Mouse (Mus musculus) olfactory bulb, adult 2 months (tissue): ENCODE measurements around the gene Sun1. TPM values are rescaled to one million over a fixed set of nuclear protein-coding genes. Genes with fewer than 3 reads are reported as not detected.

Experiments used
- H3K27ac ChIP-seq: fragments of 200-500 bp; 2 replicates; pipeline ENCODE4 v1.5.1; 2012; ENCODE audit warnings: low read depth, low read length; ENCODE audit not compliant: insufficient read depth
- H3K4me1 ChIP-seq: fragments of 200-500 bp; 2 replicates; pipeline ENCODE4 v1.6.1; 2012; ENCODE audit warnings: low read length; ENCODE audit not compliant: control insufficient read depth, insufficient read depth
- H3K4me3 ChIP-seq: fragments of 200-500 bp; 2 replicates; pipeline ENCODE4 v1.5.1; 2012; ENCODE audit warnings: mild to moderate bottlenecking, low read depth, low read length, moderate library complexity; ENCODE audit not compliant: insufficient read depth
- CTCF ChIP-seq: fragments of 200-500 bp; IDR thresholded peaks from 2 replicates; pipeline ENCODE4 v1.5.1; 2012; ENCODE audit warnings: low read depth, mild to moderate bottlenecking, low read length, moderate library complexity; ENCODE audit not compliant: insufficient read depth
- POLR2A ChIP-seq: fragments of 200-500 bp; IDR thresholded peaks from 2 replicates; pipeline ENCODE4 v1.6.1; 2012; ENCODE audit warnings: mild to moderate bottlenecking, low read depth, low read length, moderate library complexity; ENCODE audit not compliant: insufficient read depth
- WGBS: fragments of 180-500 bp; shearing (Covaris S2); methylation state at CpG from one replicate; pipeline ENCODE4 v1.1.7; 2018; 5-methylcytosine and 5-hydroxymethylcytosine counted together
- polyA plus RNA-seq: library from polyadenylated mRNA; stranded (reverse); fragments of >200 nt; gene quantifications from 2 replicates; pipeline ENCODE4 v1.2.4, GENCODE M21; 2012; ENCODE audit warnings: low replicate concordance; ENCODE audit not compliant: missing spikeins, insufficient read depth, insufficient read length

Gene Sun1
- polyA plus RNA-seq, 1 experiment, result not detected

DNA sequence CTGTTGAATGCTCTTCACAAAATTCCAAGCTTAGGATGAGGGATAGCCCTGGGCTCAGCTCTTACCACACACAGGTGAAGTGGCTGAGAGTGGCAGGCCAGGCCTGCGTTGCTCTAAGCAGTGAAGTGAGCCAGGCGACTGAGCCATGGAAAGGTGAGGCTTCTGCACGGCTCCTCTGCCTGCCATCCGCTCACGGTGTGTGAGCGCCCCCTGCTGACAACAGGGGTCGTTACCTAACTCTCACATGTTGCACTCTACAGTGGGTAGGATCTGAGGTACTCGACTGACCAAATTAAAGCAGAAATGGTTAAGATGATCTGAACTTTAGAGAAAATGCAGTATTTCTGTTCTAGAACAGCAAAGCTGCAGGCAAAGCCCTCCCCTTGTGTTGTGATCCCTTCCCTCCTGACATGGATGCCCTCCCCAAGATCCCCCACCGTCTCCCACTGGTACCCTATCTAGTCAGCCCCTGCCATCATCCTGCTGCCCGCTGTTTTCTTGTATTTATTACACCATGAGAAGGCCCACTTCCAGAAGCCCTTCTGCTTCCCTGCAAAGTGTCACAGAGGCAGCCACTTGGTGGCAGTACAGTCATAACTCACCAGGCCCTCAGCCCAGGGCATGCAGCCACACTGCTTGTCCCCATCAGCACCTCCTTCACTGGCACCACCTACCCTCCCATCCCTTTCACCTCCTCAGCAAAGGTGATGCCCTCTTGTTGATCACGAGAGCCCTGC lies 21.4 kb upstream of the Sun1 start:
- peaks cover 17% of the 10 kb centered on the region for H3K4me1 ChIP-seq
- whole genome bisulfite sequencing, result 25% methylated on average over 11 of the region's 11 CpGs
- no peak overlapping the region for H3K4me3 ChIP-seq
- TF ChIP-seq POLR2A (no peak), CTCF (peak; percentile 85)
- no peak overlapping the region for H3K27ac ChIP-seq

GRCm38 (mm10) chr5:139183131-139183530 lies 17.3 kb upstream of the Sun1 start:
- WGBS, result 47% methylated on average over 2 of the region's 2 CpGs
- Histone ChIP-seq H3K27ac (no peak overlapping the region), H3K4me1 (peaks cover 19% of the 10 kb centered on the region), H3K4me3 (no peak overlapping the region)
- no peak for TF ChIP-seq CTCF
- no peak for TF ChIP-seq POLR2A

GRCm38 (mm10) chr5:139183601-139184000 lies 16.8 kb upstream of the Sun1 start:
- Histone ChIP-seq H3K4me3 (no peak overlapping the region), H3K27ac (no peak overlapping the region), H3K4me1 (peaks cover 19% of the 10 kb centered on the region)
- 95% methylated on average over 9 of the region's 9 CpGs for WGBS
- no peak for TF ChIP-seq CTCF
- TF ChIP-seq POLR2A, result no peak

- WGBS, result 51% methylated on average over 4 of the region's 4 CpGs
- Histone ChIP-seq H3K27ac (no peak overlapping the region), H3K4me3 (no peak overlapping the region), H3K4me1 (peaks cover 19% of the 10 kb centered on the region)
- TF ChIP-seq POLR2A (no peak), CTCF (no peak)
These were observed 15.5 kb upstream of the Sun1 start for GRCm38 (mm10) chr5:139184897-139185296.

- 82% methylated on average over 5 of the region's 5 CpGs for WGBS
- TF ChIP-seq POLR2A, result no peak
- no peak for TF ChIP-seq CTCF
- H3K27ac ChIP-seq, result no peak overlapping the region
- H3K4me1 ChIP-seq, result peaks cover 6% of the 10 kb centered on the region; the same call in 1 of the 2 replicates
- no peak overlapping the region for H3K4me3 ChIP-seq
These were observed 10.7 kb upstream of the Sun1 start for GRCm38 (mm10) chr5:139189726-139190125.

DNA sequence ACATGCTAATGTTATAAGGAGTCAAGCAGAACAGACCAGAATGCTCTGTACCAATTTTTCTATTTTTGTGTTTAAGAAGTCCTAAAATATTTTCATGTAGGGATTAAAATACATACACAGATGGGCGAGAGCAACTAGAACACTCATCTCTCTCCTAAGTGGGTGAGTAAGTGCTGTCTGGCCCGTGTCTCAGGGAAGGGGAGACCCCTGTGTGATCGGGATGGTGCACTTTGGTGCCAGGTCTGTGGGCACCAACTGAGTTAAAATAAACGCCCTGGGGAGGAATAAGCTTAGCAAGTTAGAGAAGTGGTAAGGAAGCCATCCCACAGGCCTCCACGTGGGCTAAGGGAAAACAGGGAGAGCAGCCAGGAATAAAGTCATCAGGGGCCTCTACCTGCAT lies 9.5 kb upstream of the Sun1 start:
- WGBS, result 72% methylated on average over 5 of the region's 5 CpGs
- no peak overlapping the region for H3K27ac ChIP-seq
- H3K4me3 ChIP-seq, result no peak overlapping the region
- H3K4me1 ChIP-seq, result no peaks in the 10 kb centered on the region
- TF ChIP-seq CTCF, result no peak
- no peak for TF ChIP-seq POLR2A

DNA sequence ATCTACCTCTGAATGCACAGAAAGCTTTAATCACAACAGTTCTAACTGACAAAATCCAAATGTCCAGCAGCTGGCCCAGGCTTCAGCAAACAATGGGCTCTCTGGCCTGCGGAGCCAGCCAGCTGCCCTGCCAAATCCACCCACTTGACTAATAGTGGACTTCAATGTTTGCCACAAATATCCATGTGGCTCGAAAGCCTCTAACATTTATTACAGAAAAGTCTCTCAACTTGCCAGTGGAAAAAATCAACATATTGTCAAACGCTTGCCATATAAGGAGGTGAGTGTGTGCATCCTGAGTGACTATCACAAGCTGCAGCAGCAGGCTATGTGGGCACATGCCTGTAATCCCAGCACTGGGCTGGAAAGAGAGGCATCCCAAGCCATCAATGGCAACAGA lies 1.7 kb upstream of the Sun1 start:
- 58% methylated on average over 3 of the region's 3 CpGs for WGBS
- no peak for TF ChIP-seq POLR2A
- no peak for TF ChIP-seq CTCF
- H3K4me1 ChIP-seq, result peaks cover 8% of the 10 kb centered on the region
- H3K4me3 ChIP-seq, result no peak overlapping the region
- H3K27ac ChIP-seq, result no peak overlapping the region

DNA sequence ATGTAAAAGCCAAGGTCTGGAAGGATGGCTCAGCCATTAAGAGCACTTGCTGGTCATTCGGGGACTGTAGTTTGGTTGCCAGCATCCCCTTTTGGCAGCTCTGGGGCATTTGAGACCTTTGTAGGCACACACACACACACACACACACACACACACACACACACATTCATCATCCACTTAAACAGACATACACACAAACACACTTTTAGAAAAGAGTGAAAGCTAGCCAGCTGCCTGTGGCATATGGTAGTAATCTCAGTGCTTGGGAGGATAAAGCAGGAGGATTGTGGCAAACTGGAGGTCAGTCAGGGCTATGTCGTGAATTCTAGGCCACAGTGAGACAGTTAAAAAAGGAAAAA lies 822 bp upstream of the Sun1 start:
- peak overlapping the region; percentile 62; the same call in 1 of the 2 replicates for H3K4me3 ChIP-seq
- H3K27ac ChIP-seq, result peak overlapping the region; percentile 80
- WGBS, result 31% methylated on average over 2 of the region's 2 CpGs
- no peak for TF ChIP-seq CTCF
- TF ChIP-seq POLR2A, result no peak
- peaks cover 8% of the 10 kb centered on the region for H3K4me1 ChIP-seq

DNA sequence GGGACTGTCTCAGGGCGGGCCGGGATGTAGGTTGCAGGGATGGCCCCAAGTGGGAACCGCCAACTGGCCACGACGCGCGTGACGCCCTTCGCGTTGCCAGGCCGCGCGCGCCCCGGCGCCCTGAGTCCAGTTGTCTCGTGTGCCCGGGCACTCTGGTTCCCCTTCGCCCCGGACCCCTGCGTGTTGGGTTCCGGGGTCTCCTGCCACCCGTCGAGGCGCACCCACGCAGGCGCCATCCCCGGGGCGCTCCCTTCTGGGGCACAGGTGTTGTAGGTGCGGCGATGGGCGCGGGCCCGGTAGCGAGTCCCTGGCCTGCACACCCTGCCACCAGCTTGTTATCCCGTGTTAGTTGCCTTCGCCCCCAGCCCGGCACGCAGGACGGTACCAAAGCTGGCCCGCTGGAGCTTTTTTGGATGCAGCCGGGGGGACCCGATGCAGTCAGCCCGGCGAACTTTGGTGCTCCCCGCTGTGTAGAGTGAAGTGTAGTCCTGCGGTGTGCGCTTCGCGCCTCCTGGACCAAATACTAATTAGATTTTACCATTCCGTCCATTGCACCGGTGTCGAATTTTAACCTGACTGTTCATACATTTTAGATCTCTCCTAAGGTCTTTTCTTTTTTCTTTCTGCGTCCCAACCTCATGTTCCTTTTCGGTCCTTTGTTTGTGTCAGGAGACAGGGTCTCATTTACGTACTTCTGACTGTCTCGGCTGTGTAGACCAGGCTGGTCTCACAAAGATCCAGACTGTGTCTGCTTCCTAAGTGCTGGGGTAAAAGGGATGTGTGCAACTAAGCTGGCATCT lies 533 bp downstream of the Sun1 start:
- Histone ChIP-seq H3K27ac (peak overlapping the region; percentile 68), H3K4me3 (peak overlapping the region; percentile 91), H3K4me1 (peaks cover 15% of the 10 kb centered on the region)
- under 1% methylated on average over 57 of the region's 57 CpGs for WGBS
- TF ChIP-seq CTCF, result no peak
- no peak for TF ChIP-seq POLR2A
